Mouse (Mus musculus) ES-Bruce4 (cell line): ENCODE measurements at regions not wholly inside any gene's neighbourhood (a gene's known extent, or its start where the extent isn't known, plus 50 kb on each side); places are given as distances from the start of the nearest gene placed in this dataset.

ENCODE experiments used
- H3K27ac ChIP-seq: 2 replicates; pipeline ENCODE4 v1.5.1; 2012; ENCODE audit warnings: low read length, inconsistent platforms; ENCODE audit not compliant: insufficient read depth
- H3K27me3 ChIP-seq: 2 replicates; pipeline ENCODE4 v1.6.1; 2012; ENCODE audit warnings: mild to moderate bottlenecking, low read length, inconsistent platforms; ENCODE audit not compliant: control insufficient read depth, poor library complexity, insufficient read depth, severe bottlenecking
- H3K36me3 ChIP-seq: 2 replicates; pipeline ENCODE4 v1.6.1; 2012; ENCODE audit warnings: inconsistent platforms, mild to moderate bottlenecking, low read length, moderate library complexity; ENCODE audit not compliant: control insufficient read depth, poor library complexity, insufficient read depth, severe bottlenecking
- H3K4me1 ChIP-seq: one replicate; pipeline ENCODE4 v1.8.1; 2011; ENCODE audit warnings: low read length; ENCODE audit not compliant: control insufficient read depth, insufficient read depth
- H3K4me3 ChIP-seq: 2 replicates; pipeline ENCODE4 v1.5.1; 2011; ENCODE audit warnings: low read depth, mild to moderate bottlenecking, low read length
- H3K9ac ChIP-seq: 2 replicates; pipeline ENCODE4 v1.6.1; 2012; ENCODE audit warnings: low read depth, mild to moderate bottlenecking, inconsistent platforms; ENCODE audit not compliant: poor library complexity, severe bottlenecking
- H3K9me3 ChIP-seq: replicated peaks from 2 replicates; pipeline ENCODE4 v1.6.1; 2012; ENCODE audit warnings: mild to moderate bottlenecking, low read length, inconsistent platforms; ENCODE audit not compliant: control insufficient read depth, poor library complexity, insufficient read depth, severe bottlenecking
- CTCF ChIP-seq: IDR thresholded peaks from one replicate; pipeline ENCODE4 v1.8.1; 2011; ENCODE audit warnings: low read depth, low read length
- EP300 ChIP-seq: IDR thresholded peaks from 2 replicates; pipeline ENCODE4 v1.6.1; 2011; ENCODE audit warnings: low read depth, low read length; ENCODE audit not compliant: insufficient read depth
- POLR2A ChIP-seq: IDR thresholded peaks from one replicate; pipeline ENCODE4 v1.8.1; 2011; ENCODE audit warnings: low read length; ENCODE audit not compliant: insufficient read depth

DNA sequence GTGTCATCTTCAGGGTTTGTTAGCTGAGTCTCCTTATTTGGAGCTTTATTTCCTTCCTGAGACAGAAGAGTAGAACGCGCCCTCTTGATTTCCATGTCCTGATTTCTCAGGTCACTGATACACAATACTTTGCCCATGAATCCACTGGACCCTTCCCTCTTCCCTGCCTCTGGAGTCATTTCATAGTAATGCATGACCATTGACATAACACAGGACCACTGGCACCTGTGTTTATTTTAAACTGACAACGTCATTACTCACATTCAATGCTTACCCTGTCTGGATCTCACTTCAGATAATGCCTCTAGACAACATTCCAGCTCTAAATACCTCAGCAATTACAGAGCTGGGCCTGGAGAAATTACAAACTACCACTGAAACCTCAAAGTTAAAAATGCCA is 56.8 kb upstream of the Ptgs2 start:
- TF ChIP-seq CTCF = no peak
- no peaks in the 10 kb centered on the region for H3K36me3 ChIP-seq
- H3K4me3 ChIP-seq = no peak overlapping the region
- no peaks in the 10 kb centered on the region for H3K9me3 ChIP-seq
- H3K9ac ChIP-seq = no peak overlapping the region
- H3K27ac ChIP-seq = no peak overlapping the region
- no peaks in the 10 kb centered on the region for H3K4me1 ChIP-seq
- H3K27me3 ChIP-seq = no peaks in the 10 kb centered on the region

DNA sequence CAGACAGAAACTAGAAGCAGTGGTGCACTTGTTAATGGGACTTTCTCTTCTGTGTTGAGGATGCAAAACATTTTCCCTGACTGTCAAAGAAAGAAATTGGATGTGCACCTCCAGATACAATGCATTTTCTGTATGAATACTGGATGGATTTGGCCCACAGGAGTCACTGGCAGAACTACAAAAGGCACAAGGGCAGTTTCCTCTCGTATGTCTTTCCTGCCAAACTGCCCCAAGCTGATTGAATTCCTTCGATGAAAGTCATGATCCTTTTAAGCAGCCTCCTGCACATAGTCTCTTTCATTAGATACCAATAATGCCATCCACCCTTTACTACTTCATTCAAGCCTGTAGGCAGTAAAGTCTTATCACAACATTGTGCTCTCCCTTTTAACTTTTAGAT is 58.2 kb upstream of the Ptgs2 start:
- Histone ChIP-seq H3K27ac (no peak overlapping the region), H3K27me3 (no peaks in the 10 kb centered on the region), H3K36me3 (no peaks in the 10 kb centered on the region), H3K4me3 (no peak overlapping the region), H3K4me1 (no peaks in the 10 kb centered on the region), H3K9me3 (no peaks in the 10 kb centered on the region), H3K9ac (no peak overlapping the region)
- TF ChIP-seq POLR2A = no peak
- TF ChIP-seq EP300 = no peak
- TF ChIP-seq CTCF = no peak

DNA sequence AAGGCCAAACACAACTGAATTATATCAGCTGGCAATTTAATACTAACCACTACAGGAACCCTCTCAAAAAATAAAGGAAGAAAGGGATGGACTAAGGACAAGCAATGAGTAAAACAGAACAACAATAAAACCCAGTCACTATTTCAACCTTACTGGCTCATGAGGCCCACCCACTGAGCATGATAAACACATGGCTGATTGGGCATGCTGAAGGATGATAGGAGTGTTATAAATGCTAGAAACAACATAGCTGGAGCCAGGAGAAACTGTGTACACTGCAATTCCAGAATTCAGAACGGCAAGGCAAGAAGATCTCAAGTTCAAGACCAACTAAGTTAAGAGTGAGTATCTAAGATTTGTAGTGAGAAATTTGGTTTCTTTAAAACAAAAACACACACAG is 66.1 kb upstream of the Ptgs2 start:
- Histone ChIP-seq H3K9ac (no peak overlapping the region), H3K4me3 (no peak overlapping the region), H3K27ac (no peak overlapping the region), H3K4me1 (no peaks in the 10 kb centered on the region), H3K27me3 (no peaks in the 10 kb centered on the region), H3K9me3 (no peaks in the 10 kb centered on the region), H3K36me3 (no peaks in the 10 kb centered on the region)
- TF ChIP-seq EP300 = no peak
- no peak for TF ChIP-seq CTCF
- TF ChIP-seq POLR2A = no peak

DNA sequence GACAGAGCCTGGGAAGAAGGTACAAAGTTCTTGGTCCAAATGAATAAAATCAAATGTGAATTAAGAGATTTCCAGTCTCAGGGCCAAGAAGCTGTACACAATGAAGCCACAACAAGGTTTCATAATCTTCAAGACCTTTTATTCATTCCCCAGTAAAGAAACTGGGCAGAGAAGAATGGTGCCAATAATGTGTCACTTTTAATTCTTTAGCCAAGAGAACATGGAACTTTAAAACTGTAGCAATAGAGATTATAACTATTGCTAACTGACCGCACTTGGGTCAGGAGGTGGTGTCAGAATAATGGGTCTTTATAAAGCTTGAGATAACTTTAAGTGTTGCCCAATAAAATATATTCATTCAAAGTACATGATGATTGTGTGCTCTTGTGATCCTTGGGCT is 68.1 kb upstream of the Ptgs2 start:
- H3K4me1 ChIP-seq = no peaks in the 10 kb centered on the region
- no peaks in the 10 kb centered on the region for H3K27me3 ChIP-seq
- TF ChIP-seq CTCF = no peak
- no peak for TF ChIP-seq EP300
- no peak for TF ChIP-seq POLR2A
- no peaks in the 10 kb centered on the region; the same call in 1 of the 2 replicates for H3K9me3 ChIP-seq
- no peak overlapping the region for H3K9ac ChIP-seq
- no peak overlapping the region for H3K27ac ChIP-seq
- H3K4me3 ChIP-seq = no peak overlapping the region
- H3K36me3 ChIP-seq = no peaks in the 10 kb centered on the region

DNA sequence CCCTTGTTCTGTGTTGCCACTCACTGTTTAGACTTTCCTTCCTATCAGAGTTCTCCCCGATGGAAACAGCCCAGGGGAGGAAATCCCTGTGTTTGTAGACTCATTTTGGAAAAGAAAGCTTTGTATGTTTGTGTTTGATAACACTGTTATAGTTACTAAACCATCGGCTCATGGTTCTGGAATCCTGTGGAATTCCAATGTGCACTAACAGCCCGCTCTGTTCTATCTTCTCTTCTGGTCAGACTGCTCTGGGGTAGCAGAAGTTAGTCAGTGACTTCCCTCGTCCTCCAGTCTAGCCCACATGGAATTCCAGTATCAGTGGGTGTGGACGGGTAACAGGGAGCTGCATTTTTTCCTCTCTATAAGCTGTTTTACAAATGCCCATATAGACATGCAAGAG is 66.2 kb upstream of the Pla2g4a start:
- Histone ChIP-seq H3K27ac (no peak overlapping the region), H3K4me1 (no peaks in the 10 kb centered on the region), H3K9me3 (no peaks in the 10 kb centered on the region; the same call in 1 of the 2 replicates), H3K27me3 (no peaks in the 10 kb centered on the region), H3K9ac (no peak overlapping the region), H3K4me3 (no peak overlapping the region), H3K36me3 (no peaks in the 10 kb centered on the region)
- TF ChIP-seq POLR2A (no peak), EP300 (no peak), CTCF (no peak)

DNA sequence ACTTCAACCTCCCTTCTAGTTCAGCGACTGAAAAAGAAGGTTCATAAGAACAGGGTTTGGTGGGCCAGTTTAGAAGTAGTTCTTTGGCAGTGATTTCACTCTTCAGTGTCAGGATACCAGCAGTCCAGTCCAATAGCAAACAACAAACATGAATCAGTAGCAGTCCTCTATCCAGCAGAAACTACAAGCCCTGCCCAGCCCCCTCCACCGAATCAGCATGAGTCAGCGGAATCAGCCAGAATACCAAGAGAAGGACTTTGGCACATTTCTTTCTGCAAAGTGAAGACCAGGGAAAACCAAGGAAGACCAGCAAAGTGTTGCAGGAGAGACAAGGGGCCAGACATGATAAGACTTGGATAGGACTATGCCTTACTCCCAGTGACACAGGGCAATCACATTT is 65.1 kb upstream of the Pla2g4a start:
- peak overlapping the region; percentile 55; the same call in 1 of the 2 replicates for H3K27ac ChIP-seq
- TF ChIP-seq EP300 = 0 out of 2 replicates have a peak, but pooled peaks have one; percentile 60
- no peak for TF ChIP-seq CTCF
- H3K9me3 ChIP-seq = no peaks in the 10 kb centered on the region; the same call in 1 of the 2 replicates
- H3K4me1 ChIP-seq = no peaks in the 10 kb centered on the region
- H3K36me3 ChIP-seq = no peaks in the 10 kb centered on the region
- H3K9ac ChIP-seq = no peak overlapping the region
- H3K4me3 ChIP-seq = no peak overlapping the region
- H3K27me3 ChIP-seq = no peaks in the 10 kb centered on the region
